Mouse (Mus musculus): ENCODE results near the gene Dgkh. TPM values are rescaled to one million over a fixed set of nuclear protein-coding genes. Genes with fewer than 3 reads are reported as not detected.

The Dgkh gene
- 1.9 and 2.1 TPM in 2 replicates for polyA plus RNA-seq (2015; fragmentation: Nextera tagmentation; extraction: Ambion mirVana)

- H3K9ac ChIP-seq (replicated peaks; ENCODE audit: low read length) = peak within 1 kb of the TSS; percentile 83
- H3K4me3 ChIP-seq (ENCODE audit: low read length) = peak within 1 kb of the TSS; percentile 83
- peak within 1 kb of the TSS; percentile 96 for H3K4me2 ChIP-seq (replicated peaks; ENCODE audit: low read depth, low read length)
- no peaks in the 10 kb centered on the region for H3K36me3 ChIP-seq (ENCODE audit: insufficient read depth, low read length)
- H3K4me1 ChIP-seq (ENCODE audit: insufficient read depth, low read length) = peaks cover 11% of the 10 kb centered on the region; the same call in 1 of the 2 replicates
- H3K9me3 ChIP-seq (ENCODE audit: low read length) = no peaks in the 10 kb centered on the region
- under 1% methylated on average over 46 of the region's 71 CpGs for WGBS
- H3K27ac ChIP-seq (ENCODE audit: low read length) = peak within 1 kb of the TSS; percentile 84
- 0 out of 2 replicates have a peak, but pooled peaks cover 3% of the 10 kb centered on the region for H3K27me3 ChIP-seq (ENCODE audit: insufficient read depth, low read length)
- peak; percentile 92 for ATAC-seq (ENCODE audit: low FRiP score, low TSS enrichment)
These were observed at the start of gene Dgkh for GRCm38 (mm10) chr14:78732617-78733312. TSS of gene Dgkh (minus strand) at chr14:78732776.

- peak overlapping the region; percentile 31 for H3K4me2 ChIP-seq (replicated peaks; ENCODE audit: low read depth, low read length)
These were observed 44.6 kb upstream of the Dgkh start for GRCm38 (mm10) chr14:78777215-78777614.

GRCm38 (mm10) chr14:78776659-78777058, 44.1 kb upstream of the Dgkh start:
- 17% methylated on average over 8 of the region's 8 CpGs for WGBS
- no peaks in the 10 kb centered on the region; the same call in 1 of the 2 replicates for H3K9me3 ChIP-seq (ENCODE audit: low read length)
- no peaks in the 10 kb centered on the region for H3K4me1 ChIP-seq (ENCODE audit: insufficient read depth, low read length)
- no peaks in the 10 kb centered on the region for H3K27me3 ChIP-seq (ENCODE audit: insufficient read depth, low read length)
- no peak for ATAC-seq (ENCODE audit: low FRiP score, low TSS enrichment)
- H3K4me2 ChIP-seq (replicated peaks; ENCODE audit: low read depth, low read length) = peak overlapping the region; percentile 31
- H3K36me3 ChIP-seq (ENCODE audit: insufficient read depth, low read length) = no peaks in the 10 kb centered on the region
- H3K9ac ChIP-seq (replicated peaks; ENCODE audit: low read length) = no peak overlapping the region
- H3K27ac ChIP-seq (ENCODE audit: low read length) = no peak overlapping the region
- no peak overlapping the region for H3K4me3 ChIP-seq (ENCODE audit: low read length)

More at GRCm38 (mm10) chr14:78777215-78777614, 44.6 kb upstream of the Dgkh start:
- WGBS = 63% methylated on average over 18 of the region's 18 CpGs
- Histone ChIP-seq H3K36me3 (ENCODE audit: insufficient read depth, low read length) (no peaks in the 10 kb centered on the region), H3K4me1 (ENCODE audit: insufficient read depth, low read length) (no peaks in the 10 kb centered on the region), H3K9ac (replicated peaks; ENCODE audit: low read length) (no peak overlapping the region), H3K9me3 (ENCODE audit: low read length) (no peaks in the 10 kb centered on the region; the same call in 1 of the 2 replicates), H3K4me3 (ENCODE audit: low read length) (no peak overlapping the region), H3K27ac (ENCODE audit: low read length) (no peak overlapping the region), H3K27me3 (ENCODE audit: insufficient read depth, low read length) (no peaks in the 10 kb centered on the region)
- no peak for ATAC-seq (ENCODE audit: low FRiP score, low TSS enrichment)

- ATAC-seq (ENCODE audit: low FRiP score, low TSS enrichment) = no peak
- no peaks in the 10 kb centered on the region for H3K36me3 ChIP-seq (ENCODE audit: insufficient read depth, low read length)
- WGBS = 75% methylated on average over 14 of the region's 14 CpGs
- no peaks in the 10 kb centered on the region for H3K27me3 ChIP-seq (ENCODE audit: insufficient read depth, low read length)
- no peaks in the 10 kb centered on the region; the same call in 1 of the 2 replicates for H3K9me3 ChIP-seq (ENCODE audit: low read length)
- H3K4me2 ChIP-seq (replicated peaks; ENCODE audit: low read depth, low read length) = no peak overlapping the region
- H3K27ac ChIP-seq (ENCODE audit: low read length) = no peak overlapping the region
- no peak overlapping the region for H3K4me3 ChIP-seq (ENCODE audit: low read length)
- H3K4me1 ChIP-seq (ENCODE audit: insufficient read depth, low read length) = no peaks in the 10 kb centered on the region
- no peak overlapping the region for H3K9ac ChIP-seq (replicated peaks; ENCODE audit: low read length)
These were observed 43.1 kb upstream of the Dgkh start for GRCm38 (mm10) chr14:78775699-78776098.

GRCm38 (mm10) chr14:78775226-78775625, 42.6 kb upstream of the Dgkh start:
- Histone ChIP-seq H3K36me3 (ENCODE audit: insufficient read depth, low read length) (no peaks in the 10 kb centered on the region), H3K27me3 (ENCODE audit: insufficient read depth, low read length) (no peaks in the 10 kb centered on the region), H3K27ac (ENCODE audit: low read length) (no peak overlapping the region), H3K9me3 (ENCODE audit: low read length) (no peaks in the 10 kb centered on the region; the same call in 1 of the 2 replicates), H3K9ac (replicated peaks; ENCODE audit: low read length) (no peak overlapping the region), H3K4me1 (ENCODE audit: insufficient read depth, low read length) (no peaks in the 10 kb centered on the region), H3K4me2 (replicated peaks; ENCODE audit: low read depth, low read length) (no peak overlapping the region), H3K4me3 (ENCODE audit: low read length) (no peak overlapping the region)
- ATAC-seq (ENCODE audit: low FRiP score, low TSS enrichment) = no peak
- 51% methylated on average over 6 of the region's 6 CpGs for WGBS

GRCm38 (mm10) chr14:78770457-78770856, 37.9 kb upstream of the Dgkh start:
- Histone ChIP-seq H3K4me1 (ENCODE audit: insufficient read depth, low read length) (no peaks in the 10 kb centered on the region), H3K4me2 (replicated peaks; ENCODE audit: low read depth, low read length) (no peak overlapping the region), H3K4me3 (ENCODE audit: low read length) (no peak overlapping the region), H3K36me3 (ENCODE audit: insufficient read depth, low read length) (no peaks in the 10 kb centered on the region), H3K9ac (replicated peaks; ENCODE audit: low read length) (no peak overlapping the region), H3K27ac (ENCODE audit: low read length) (no peak overlapping the region), H3K27me3 (ENCODE audit: insufficient read depth, low read length) (no peaks in the 10 kb centered on the region), H3K9me3 (ENCODE audit: low read length) (no peaks in the 10 kb centered on the region)
- WGBS = 56% methylated on average over 3 of the region's 3 CpGs
- no peak for ATAC-seq (ENCODE audit: low FRiP score, low TSS enrichment)

GRCm38 (mm10) chr14:78761064-78761463, 28.5 kb upstream of the Dgkh start:
- Histone ChIP-seq H3K4me2 (replicated peaks; ENCODE audit: low read depth, low read length) (no peak overlapping the region), H3K4me1 (ENCODE audit: insufficient read depth, low read length) (no peaks in the 10 kb centered on the region), H3K27ac (ENCODE audit: low read length) (no peak overlapping the region), H3K36me3 (ENCODE audit: insufficient read depth, low read length) (no peaks in the 10 kb centered on the region), H3K9me3 (ENCODE audit: low read length) (no peaks in the 10 kb centered on the region), H3K9ac (replicated peaks; ENCODE audit: low read length) (no peak overlapping the region), H3K27me3 (ENCODE audit: insufficient read depth, low read length) (no peaks in the 10 kb centered on the region), H3K4me3 (ENCODE audit: low read length) (no peak overlapping the region)
- WGBS = 88% methylated on average over 2 of the region's 2 CpGs
- ATAC-seq (ENCODE audit: low FRiP score, low TSS enrichment) = no peak

- Histone ChIP-seq H3K4me2 (replicated peaks; ENCODE audit: low read depth, low read length) (no peak overlapping the region), H3K27me3 (ENCODE audit: insufficient read depth, low read length) (no peaks in the 10 kb centered on the region), H3K36me3 (ENCODE audit: insufficient read depth, low read length) (no peaks in the 10 kb centered on the region), H3K27ac (ENCODE audit: low read length) (no peak overlapping the region), H3K9ac (replicated peaks; ENCODE audit: low read length) (no peak overlapping the region), H3K4me3 (ENCODE audit: low read length) (no peak overlapping the region), H3K4me1 (ENCODE audit: insufficient read depth, low read length) (no peaks in the 10 kb centered on the region), H3K9me3 (ENCODE audit: low read length) (no peaks in the 10 kb centered on the region)
- WGBS = 61% methylated on average over 3 of the region's 3 CpGs
- no peak for ATAC-seq (ENCODE audit: low FRiP score, low TSS enrichment)
These were observed 26.9 kb upstream of the Dgkh start for GRCm38 (mm10) chr14:78759491-78759890.

- no peak overlapping the region for H3K4me3 ChIP-seq (ENCODE audit: low read length)
- no peak overlapping the region for H3K4me2 ChIP-seq (replicated peaks; ENCODE audit: low read depth, low read length)
- ATAC-seq (ENCODE audit: low FRiP score, low TSS enrichment) = no peak
- no peaks in the 10 kb centered on the region for H3K36me3 ChIP-seq (ENCODE audit: insufficient read depth, low read length)
- WGBS = 71% methylated on average over 1 of the region's 1 CpGs
- no peak overlapping the region for H3K9ac ChIP-seq (replicated peaks; ENCODE audit: low read length)
- H3K27ac ChIP-seq (ENCODE audit: low read length) = no peak overlapping the region
- H3K27me3 ChIP-seq (ENCODE audit: insufficient read depth, low read length) = no peaks in the 10 kb centered on the region
- no peaks in the 10 kb centered on the region for H3K4me1 ChIP-seq (ENCODE audit: insufficient read depth, low read length)
- H3K9me3 ChIP-seq (ENCODE audit: low read length) = no peaks in the 10 kb centered on the region
These were observed 22.7 kb upstream of the Dgkh start for GRCm38 (mm10) chr14:78755316-78755715.

GRCm38 (mm10) chr14:78748692-78749091, 16.1 kb upstream of the Dgkh start:
- no peaks in the 10 kb centered on the region for H3K36me3 ChIP-seq (ENCODE audit: insufficient read depth, low read length)
- no peaks in the 10 kb centered on the region for H3K27me3 ChIP-seq (ENCODE audit: insufficient read depth, low read length)
- no peaks in the 10 kb centered on the region for H3K4me1 ChIP-seq (ENCODE audit: insufficient read depth, low read length)
- H3K4me3 ChIP-seq (ENCODE audit: low read length) = no peak overlapping the region
- no peak overlapping the region for H3K9ac ChIP-seq (replicated peaks; ENCODE audit: low read length)
- H3K9me3 ChIP-seq (ENCODE audit: low read length) = no peaks in the 10 kb centered on the region
- ATAC-seq (ENCODE audit: low FRiP score, low TSS enrichment) = no peak
- H3K27ac ChIP-seq (ENCODE audit: low read length) = no peak overlapping the region
- no peak overlapping the region for H3K4me2 ChIP-seq (replicated peaks; ENCODE audit: low read depth, low read length)
- WGBS = 90% methylated on average over 2 of the region's 2 CpGs
